ENCODE assay signal across 8 mouse cellular contexts in the genomic region with DNA sequence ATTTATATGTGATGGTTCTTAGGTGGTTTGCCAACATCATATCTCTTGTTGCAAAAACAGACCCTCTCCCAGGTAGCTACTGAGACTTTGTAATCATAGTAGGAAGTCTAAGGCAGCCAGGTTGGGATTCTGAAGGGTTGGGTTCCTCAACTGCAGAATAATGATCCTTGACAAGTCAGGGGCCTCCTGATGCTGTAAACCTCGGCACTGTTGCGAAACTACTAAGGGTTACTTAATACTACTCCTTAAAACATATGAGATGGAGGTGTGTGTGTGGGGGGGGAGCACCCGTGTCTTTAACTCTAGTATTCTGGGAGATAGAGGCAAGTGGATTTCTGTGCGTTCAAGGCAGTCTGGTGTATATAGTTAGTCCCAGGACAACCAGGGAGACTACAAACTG. TPM values are rescaled to one million over a fixed set of nuclear protein-coding genes. Genes with fewer than 3 reads are reported as not detected.
DNase-seq lines count a peak whose midpoint lies in the region; ATAC-seq lines count a peak whose summit lies in the region.

No protein-coding gene starts in this region.

- no peak for ATAC-seq in heart, embryonic 13.5 days (ENCODE audit: extremely low read depth, insufficient number of reproducible peaks, low FRiP score, low TSS enrichment)
- no peak for ATAC-seq in embryonic facial prominence, embryonic 12.5 days (ENCODE audit: insufficient number of reproducible peaks, insufficient read depth, low FRiP score, low TSS enrichment)
- ATAC-seq in midbrain, embryonic 14.5 days (ENCODE audit: low FRiP score, low TSS enrichment) = no peak

- H3K27ac ChIP-seq in heart, embryonic 13.5 days (replicated peaks) = no peak overlapping the region
- H3K27ac ChIP-seq in embryonic facial prominence, embryonic 12.5 days = no peak overlapping the region
- no peak overlapping the region for H3K27ac ChIP-seq in midbrain, embryonic 14.5 days (replicated peaks; ENCODE audit: low read depth, low read length)

- H3K36me3 ChIP-seq in heart, embryonic 13.5 days = peaks cover 7% of the 10 kb centered on the region; the same call in 1 of the 2 replicates
- no peaks in the 10 kb centered on the region for H3K36me3 ChIP-seq in embryonic facial prominence, embryonic 12.5 days
- no peaks in the 10 kb centered on the region for H3K36me3 ChIP-seq in midbrain, embryonic 14.5 days (ENCODE audit: control insufficient read depth, insufficient read depth, low read length)

- H3K4me1 ChIP-seq in heart, embryonic 13.5 days = peaks cover 31% of the 10 kb centered on the region
- H3K4me1 ChIP-seq in embryonic facial prominence, embryonic 12.5 days = peaks cover 19% of the 10 kb centered on the region
- peaks cover 18% of the 10 kb centered on the region for H3K4me1 ChIP-seq in midbrain, embryonic 14.5 days (ENCODE audit: control insufficient read depth, insufficient read depth, low read length)

- no peaks in the 10 kb centered on the region for H3K9me3 ChIP-seq in heart, embryonic 13.5 days
- H3K9me3 ChIP-seq in embryonic facial prominence, embryonic 12.5 days = no peaks in the 10 kb centered on the region
- H3K9me3 ChIP-seq in midbrain, embryonic 14.5 days (ENCODE audit: control insufficient read depth, low read length) = no peaks in the 10 kb centered on the region

- peak overlapping the region; percentile 90 for H3K4me2 ChIP-seq in heart, embryonic 13.5 days
- H3K4me2 ChIP-seq in embryonic facial prominence, embryonic 12.5 days (replicated peaks) = peak overlapping the region; percentile 78
- H3K4me2 ChIP-seq in midbrain, embryonic 14.5 days (ENCODE audit: low read length) = peak overlapping the region; percentile 88

- 66% methylated on average over 4 of the region's 4 CpGs for WGBS in heart, embryonic 13.5 days
- 71% methylated on average over 4 of the region's 4 CpGs for WGBS in embryonic facial prominence, embryonic 12.5 days
- 86% methylated on average over 4 of the region's 4 CpGs for WGBS in midbrain, embryonic 14.5 days

- peak overlapping the region; percentile 92 for H3K9ac ChIP-seq in heart, embryonic 13.5 days
- peak overlapping the region; percentile 80; the same call in 1 of the 2 replicates for H3K9ac ChIP-seq in embryonic facial prominence, embryonic 12.5 days
- H3K9ac ChIP-seq in midbrain, embryonic 14.5 days (replicated peaks; ENCODE audit: low read length) = peak overlapping the region; percentile 82; the same call in 1 of the 2 replicates

- peak overlapping the region; percentile 93 for H3K4me3 ChIP-seq in heart, embryonic 13.5 days
- H3K4me3 ChIP-seq in embryonic facial prominence, embryonic 12.5 days = peak overlapping the region; percentile 80
- peak overlapping the region; percentile 75 for H3K4me3 ChIP-seq in midbrain, embryonic 14.5 days (replicated peaks; ENCODE audit: low read depth, low read length)

- intact Hi-C loops in heart, postnatal 36 days (cut with DNase I) = loop anchor here (10.0 kb wide), 1 partner anchor 211 kb away; no protein-coding TSS in a partner anchor

- no peak for DNase-seq in heart, postnatal 36 days
- peak; percentile 31 for DNase-seq in induced T-regulatory cell, adult 2 months (ENCODE audit: low read depth)
- no peak for DNase-seq in midbrain, embryonic 14.5 days
- DNase-seq in embryo, embryonic 10.5 days (ENCODE audit: low spot score) = no peak
- no peak for DNase-seq in embryo, embryonic 11 days
- DNase-seq in layer of hippocampus, adult 9-10 months (ENCODE audit: low spot score) = no peak

- H3K27me3 ChIP-seq in heart, embryonic 13.5 days (replicated peaks) = no peaks in the 10 kb centered on the region
- H3K27me3 ChIP-seq in embryonic facial prominence, embryonic 12.5 days = no peaks in the 10 kb centered on the region
- no peaks in the 10 kb centered on the region for H3K27me3 ChIP-seq in midbrain, embryonic 14.5 days (ENCODE audit: control insufficient read depth, insufficient read depth, low read length)

RNA-seq across cellular contexts. Expression of a gene that starts 1.6 kb away (rescaled TPM):
- 13.6 TPM in 2 replicates for polyA plus RNA-seq in heart, embryonic 13.5 days (2015; fragmentation: Nextera tagmentation; extraction: Ambion mirVana)
- total RNA-seq in heart, postnatal 36 days (2021) = 10 to 100 TPM; 10.8 to 11.5 TPM
- 26.7 and 27.4 TPM in 2 replicates for polyA plus RNA-seq in embryonic facial prominence, embryonic 12.5 days (2016; fragmentation: Nextera tagmentation; extraction: Ambion mirVana)
- polyA plus RNA-seq in midbrain, embryonic 14.5 days (2014; fragmentation: Nextera tagmentation; extraction: Ambion mirVana) = 22.2 and 30.3 TPM in 2 replicates
